Mouse (Mus musculus): ENCODE data around the gene Myt1l.

The Myt1l gene

DNA sequence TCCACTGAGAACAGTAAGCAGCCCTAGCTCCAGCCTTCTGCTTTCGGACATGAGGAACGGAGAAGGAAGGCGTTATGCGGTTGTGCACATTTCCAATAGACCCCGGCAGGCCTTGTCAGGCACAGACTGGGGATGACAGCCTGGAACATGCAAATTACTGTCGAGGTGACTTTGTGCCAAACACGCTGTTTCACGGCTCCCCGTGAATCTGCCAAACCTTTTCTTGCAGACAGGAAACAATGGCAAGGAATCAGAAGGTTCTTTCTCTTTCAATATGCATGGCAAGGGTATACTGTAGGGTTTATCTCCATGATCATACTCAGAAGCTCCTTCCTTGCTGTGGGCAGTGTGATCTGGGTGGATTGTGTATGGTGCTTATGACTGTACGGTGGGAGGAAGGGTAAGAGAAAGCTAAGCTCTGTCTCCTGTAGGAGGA lies 127.0 kb downstream of the Myt1l start:
- no peak for DNase-seq (ENCODE audit: extremely low spot score)

GRCm38 (mm10) chr12:29655673-29656072 lies 127.5 kb downstream of the Myt1l start:
- DNase-seq (ENCODE audit: extremely low spot score): no peak

DNA sequence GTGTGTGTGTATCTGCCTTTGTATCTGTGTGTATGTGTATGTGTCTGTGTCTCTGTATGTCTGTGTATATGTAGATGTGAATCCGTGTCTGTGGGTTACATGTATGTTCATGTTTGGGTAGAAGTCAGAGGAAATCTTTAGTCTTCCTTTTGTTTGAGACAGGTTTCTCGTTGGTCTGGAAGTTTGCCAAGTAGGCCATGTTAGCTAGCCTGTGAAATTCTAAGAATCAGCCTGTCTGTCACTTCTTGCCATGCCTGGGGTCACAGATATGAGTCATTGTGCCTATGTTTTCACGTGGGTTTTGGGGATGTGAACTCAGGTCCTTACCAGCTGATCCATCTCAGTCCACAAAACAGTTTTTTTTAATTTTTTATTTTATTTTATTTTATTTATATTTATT lies 128.9 kb downstream of the Myt1l start:
- DNase-seq (ENCODE audit: extremely low spot score): no peak

GRCm38 (mm10) chr12:29657870-29658269 lies 129.7 kb downstream of the Myt1l start:
- DNase-seq (ENCODE audit: extremely low spot score): no peak

DNA sequence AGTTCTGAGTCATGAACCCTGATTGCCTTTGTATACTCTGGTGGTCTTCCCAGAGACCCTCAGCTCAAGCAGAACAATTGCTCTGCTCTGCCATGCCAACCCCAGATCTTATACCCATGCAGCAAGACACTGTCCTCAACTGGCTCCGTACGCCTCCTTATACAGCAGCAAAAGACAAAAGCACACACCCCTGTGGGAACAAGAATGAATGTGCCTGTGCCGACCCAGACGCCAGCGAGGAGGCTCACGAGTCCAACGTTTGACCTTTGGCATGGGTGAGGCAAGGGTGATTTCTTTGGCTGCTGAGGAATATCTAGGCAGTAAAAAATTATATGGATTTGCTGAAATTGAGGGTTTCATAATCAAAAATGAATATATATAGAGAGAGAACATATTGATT lies 143.8 kb downstream of the Myt1l start:
- no peak for DNase-seq (ENCODE audit: extremely low spot score)

DNA sequence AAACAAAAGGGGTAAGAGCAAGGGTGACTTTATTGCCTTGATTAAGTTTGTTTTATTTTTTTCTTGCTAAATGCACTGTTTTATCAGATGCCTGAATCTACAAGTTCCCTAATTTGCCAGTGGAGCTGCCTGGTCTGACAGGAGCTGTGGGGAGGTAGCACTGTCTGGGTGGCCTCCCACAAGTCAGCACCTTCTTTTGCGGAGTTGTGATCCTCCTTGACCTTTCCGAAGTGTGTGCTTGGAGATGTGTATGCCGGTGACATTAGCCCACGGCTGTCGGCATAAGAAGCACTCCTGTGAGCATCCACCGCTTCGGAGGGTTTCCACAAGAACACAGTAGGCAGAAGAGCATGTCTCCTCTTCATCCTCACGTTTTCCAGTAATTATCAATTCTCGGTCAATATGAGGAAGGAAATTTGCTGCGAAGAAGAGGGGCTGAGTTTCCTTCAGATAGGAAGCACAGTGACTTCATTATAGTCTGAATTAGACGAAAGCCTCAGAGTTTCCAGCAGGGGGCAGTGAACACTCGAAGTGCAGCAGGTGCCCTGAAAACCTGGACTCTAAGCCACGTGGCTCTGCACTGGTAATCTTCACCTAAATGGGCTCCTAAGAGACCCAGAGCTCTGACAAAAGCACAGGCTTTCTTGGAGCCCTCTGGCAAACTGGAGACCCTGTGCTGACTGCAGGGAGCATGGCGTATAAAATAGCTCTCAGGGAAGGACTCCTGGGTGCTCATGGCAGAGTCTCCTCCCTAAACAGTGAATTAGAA lies 147.6 kb downstream of the Myt1l start:
- peak; percentile 46 for DNase-seq (ENCODE audit: extremely low spot score)

GRCm38 (mm10) chr12:29682384-29682783 lies 154.2 kb downstream of the Myt1l start:
- no peak for DNase-seq (ENCODE audit: extremely low spot score)

DNA sequence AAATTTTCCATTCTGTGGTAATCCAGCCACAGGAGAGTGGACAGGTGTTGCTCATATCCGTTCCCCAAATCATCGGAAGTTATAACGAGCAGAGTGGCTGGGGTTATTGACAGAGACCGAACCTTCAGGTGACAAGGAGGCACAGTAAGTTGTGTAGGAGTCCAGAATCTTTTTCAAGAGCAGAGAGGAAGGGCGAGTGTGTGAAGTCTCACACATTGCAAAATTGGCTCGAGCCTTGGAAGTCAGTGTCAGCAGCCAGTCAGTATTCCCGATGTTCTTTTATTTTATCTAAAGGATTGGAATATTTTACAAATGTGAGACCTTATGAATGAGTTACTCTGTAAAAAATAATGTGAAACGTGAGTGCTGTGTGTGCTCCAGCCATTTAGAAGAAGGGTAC lies 154.8 kb downstream of the Myt1l start:
- no peak for DNase-seq (ENCODE audit: extremely low spot score)

- no peak for DNase-seq (ENCODE audit: extremely low spot score)
Observed at GRCm38 (mm10) chr12:29686241-29686640, 158.1 kb downstream of the Myt1l start.

- no peak for DNase-seq (ENCODE audit: extremely low spot score)
Observed at GRCm38 (mm10) chr12:29691566-29691965, 163.4 kb downstream of the Myt1l start.

- DNase-seq (ENCODE audit: extremely low spot score): no peak
Observed at GRCm38 (mm10) chr12:29695194-29695593, 167.0 kb downstream of the Myt1l start.

DNA sequence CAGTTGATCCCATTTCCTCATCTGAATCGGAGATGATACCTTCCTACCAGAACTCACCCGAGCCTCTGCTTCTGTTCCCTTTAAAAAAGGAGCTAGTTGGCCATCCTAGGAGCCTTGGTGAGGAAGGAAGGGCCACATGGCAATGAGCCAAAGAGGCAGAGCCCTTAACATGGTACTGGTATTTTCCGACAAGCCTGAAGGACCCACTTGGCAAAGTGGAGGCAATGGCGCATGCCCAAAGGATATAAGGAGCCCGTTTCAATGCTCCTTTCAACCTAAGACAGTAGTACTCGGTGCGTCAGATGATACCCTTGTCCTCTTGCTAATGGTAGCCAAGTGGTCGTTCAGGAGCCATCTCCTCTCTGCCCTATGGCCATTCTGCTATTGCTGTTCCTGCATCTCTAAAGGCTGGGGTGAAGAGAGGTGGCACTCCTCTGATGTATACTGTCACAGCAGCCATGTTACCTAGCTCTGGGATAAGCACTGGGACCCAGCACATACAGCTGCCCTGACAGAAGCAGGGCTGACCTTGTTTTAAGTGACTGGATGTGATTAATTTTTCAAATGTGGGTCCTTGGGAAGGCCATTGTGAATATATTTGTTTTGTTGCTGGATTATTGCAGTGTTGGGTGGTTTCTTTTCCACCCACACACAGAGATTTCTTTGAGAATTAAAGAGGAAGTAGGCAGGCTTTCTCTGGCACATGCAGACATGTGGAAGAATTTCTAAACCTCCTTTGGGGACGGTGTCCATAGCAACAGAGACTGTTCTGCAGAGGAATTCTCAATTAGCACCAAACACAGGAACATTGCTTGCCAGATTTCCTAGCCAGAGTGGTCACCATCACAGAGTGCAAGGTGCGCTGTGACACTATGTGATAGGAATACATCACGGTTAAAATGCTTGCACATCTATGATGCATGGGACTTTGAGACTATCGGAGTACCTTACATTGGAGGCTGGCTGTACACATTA lies 169.6 kb downstream of the Myt1l start:
- DNase-seq (ENCODE audit: extremely low spot score): no peak

- DNase-seq (ENCODE audit: extremely low spot score): no peak
Observed at GRCm38 (mm10) chr12:29698541-29698940, 170.4 kb downstream of the Myt1l start.

GRCm38 (mm10) chr12:29698976-29699375 lies 170.8 kb downstream of the Myt1l start:
- no peak for DNase-seq (ENCODE audit: extremely low spot score)

DNA sequence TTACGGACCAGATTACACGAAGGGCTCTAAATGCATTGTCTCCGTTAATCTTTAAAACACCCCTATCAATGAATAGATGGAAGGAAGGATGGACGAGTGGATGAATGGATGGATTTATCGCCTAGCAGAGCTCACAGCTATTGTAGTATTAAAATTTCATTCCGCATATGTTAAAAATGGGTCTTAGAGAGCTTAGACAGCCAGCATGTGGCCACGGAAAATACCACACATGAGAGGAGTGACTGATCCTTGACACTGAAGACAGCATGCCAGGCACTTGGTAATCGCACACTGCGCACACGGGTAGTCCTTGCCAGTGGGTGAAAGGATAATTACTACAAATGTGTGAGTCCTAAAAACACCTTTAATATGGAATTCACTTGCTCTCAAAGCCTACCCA lies 171.2 kb downstream of the Myt1l start:
- no peak for DNase-seq (ENCODE audit: extremely low spot score)

- no peak for DNase-seq (ENCODE audit: extremely low spot score)
Observed at GRCm38 (mm10) chr12:29700026-29700425, 171.8 kb downstream of the Myt1l start.

GRCm38 (mm10) chr12:29701076-29701475 lies 172.9 kb downstream of the Myt1l start:
- no peak for DNase-seq (ENCODE audit: extremely low spot score)

- peak; percentile 46 for DNase-seq (ENCODE audit: extremely low spot score)
Observed at GRCm38 (mm10) chr12:29701731-29702316, 173.6 kb downstream of the Myt1l start.

DNA sequence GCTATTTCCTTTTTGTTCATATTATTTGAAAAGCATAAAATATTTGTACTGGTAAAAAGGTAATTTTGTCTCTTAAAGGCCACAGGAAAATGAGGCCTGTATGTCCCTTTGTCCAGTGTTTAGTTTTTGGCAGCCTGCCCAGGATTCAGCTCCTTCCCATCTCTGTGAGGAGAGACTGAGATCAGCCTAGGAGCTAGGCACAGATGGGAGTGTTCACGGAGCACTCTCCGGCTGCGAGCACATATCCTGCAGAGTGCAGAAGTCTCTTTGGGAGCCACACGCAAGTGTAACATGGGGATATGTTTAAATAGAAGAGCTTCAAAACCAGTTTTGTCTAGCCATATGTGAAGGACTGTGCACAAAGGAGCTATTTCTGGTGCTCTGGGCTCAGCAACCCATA lies 174.4 kb downstream of the Myt1l start:
- DNase-seq (ENCODE audit: extremely low spot score): no peak

GRCm38 (mm10) chr12:29703541-29703940 lies 175.4 kb downstream of the Myt1l start:
- no peak for DNase-seq (ENCODE audit: extremely low spot score)

- no peak for DNase-seq (ENCODE audit: extremely low spot score)
Observed at GRCm38 (mm10) chr12:29707094-29707493, 178.9 kb downstream of the Myt1l start.

DNA sequence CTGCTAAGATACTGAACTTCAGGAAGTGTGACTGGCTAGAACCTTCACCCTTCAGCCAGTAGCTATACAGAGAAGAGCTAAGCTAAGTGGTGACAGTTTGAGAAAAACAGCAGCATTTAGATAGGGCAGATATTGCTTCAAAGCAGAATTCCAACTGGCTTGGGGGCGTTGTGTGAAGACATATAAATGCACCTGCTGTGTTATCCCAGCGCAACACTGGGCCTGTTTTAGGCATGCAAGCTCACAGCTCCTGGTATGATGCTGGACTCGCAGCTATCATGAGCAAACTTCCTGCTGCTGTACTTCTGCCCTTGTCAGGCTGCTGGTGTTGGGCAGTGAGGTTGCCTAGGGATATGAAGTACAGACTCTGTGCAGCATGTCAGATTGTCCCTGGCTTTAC lies 180.0 kb downstream of the Myt1l start:
- no peak for DNase-seq (ENCODE audit: extremely low spot score)
